Mouse (Mus musculus) bone marrow, adult 2 months (tissue): Measurements from ENCODE around the gene Lmtk3. TPM values are rescaled to one million over a fixed set of nuclear protein-coding genes. Genes with fewer than 3 reads are reported as not detected.

Source experiments
- H3K27ac ChIP-seq: fragments of 200-500 bp; 2 replicates; pipeline ENCODE4 v1.5.1; 2012; ENCODE audit warnings: low read depth, mild to moderate bottlenecking, control low read depth, inconsistent platforms, low read length; ENCODE audit not compliant: control insufficient read depth, poor library complexity, insufficient read depth
- H3K4me1 ChIP-seq: fragments of 200-500 bp; 2 replicates; pipeline ENCODE4 v1.6.1; 2011; ENCODE audit warnings: low read length; ENCODE audit not compliant: control insufficient read depth, insufficient read depth
- H3K4me3 ChIP-seq: fragments of 200-500 bp; replicated peaks from 2 replicates; pipeline ENCODE3; 2011; ENCODE audit warnings: mild to moderate bottlenecking, low read depth, low read length, control low read depth; ENCODE audit not compliant: control insufficient read depth
- CTCF ChIP-seq: fragments of 200-500 bp; IDR thresholded peaks from 2 replicates; pipeline ENCODE4 v1.5.1; 2011; ENCODE audit warnings: low read length, control low read depth; ENCODE audit not compliant: control insufficient read depth, insufficient read depth
- POLR2A ChIP-seq: fragments of 200-500 bp; IDR thresholded peaks from 2 replicates; pipeline ENCODE4 v1.6.1; 2011; ENCODE audit warnings: low read depth, mild to moderate bottlenecking, control low read depth, low read length, borderline replicate concordance; ENCODE audit not compliant: control insufficient read depth
- WGBS: fragments of 180-500 bp; shearing (Covaris S2); methylation state at CpG from one replicate; pipeline ENCODE4 v1.1.7; 2018; 5-methylcytosine and 5-hydroxymethylcytosine counted together
- polyA plus RNA-seq: library from polyadenylated mRNA; stranded (reverse); fragments of >200 nt; gene quantifications from 2 replicates; pipeline ENCODE4 v1.2.4, GENCODE M21; 2011; ENCODE audit warnings: low replicate concordance; ENCODE audit not compliant: missing spikeins, insufficient read depth, insufficient read length

Gene Lmtk3
- polyA plus RNA-seq, 1 experiment: not detected

DNA sequence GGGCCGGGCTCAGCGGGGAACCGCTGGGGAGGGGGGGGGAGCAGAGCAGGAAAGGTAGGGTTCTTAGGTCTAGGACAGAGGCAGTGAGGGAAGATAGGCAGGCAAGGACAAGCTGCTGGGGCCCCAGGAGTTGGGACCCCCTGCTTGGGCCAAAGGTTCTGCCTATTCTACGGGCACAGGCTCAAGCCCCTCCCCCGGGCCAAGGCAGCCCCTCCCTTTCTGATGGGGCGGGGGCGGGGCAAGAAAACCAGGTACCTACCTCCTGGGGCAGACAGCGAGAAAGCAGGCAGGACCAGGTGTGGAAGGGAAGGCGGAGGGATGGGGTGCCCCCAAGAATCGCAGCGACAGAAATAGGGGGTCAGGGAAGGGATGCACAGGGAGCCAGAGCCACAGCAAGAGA lies 24.9 kb downstream of the Lmtk3 start:
- WGBS: 85% methylated on average over 11 of the region's 11 CpGs
- TF ChIP-seq CTCF (no peak), POLR2A (no peak)
- Histone ChIP-seq H3K4me1 (no peaks in the 10 kb centered on the region), H3K27ac (no peak overlapping the region), H3K4me3 (no peak overlapping the region)

DNA sequence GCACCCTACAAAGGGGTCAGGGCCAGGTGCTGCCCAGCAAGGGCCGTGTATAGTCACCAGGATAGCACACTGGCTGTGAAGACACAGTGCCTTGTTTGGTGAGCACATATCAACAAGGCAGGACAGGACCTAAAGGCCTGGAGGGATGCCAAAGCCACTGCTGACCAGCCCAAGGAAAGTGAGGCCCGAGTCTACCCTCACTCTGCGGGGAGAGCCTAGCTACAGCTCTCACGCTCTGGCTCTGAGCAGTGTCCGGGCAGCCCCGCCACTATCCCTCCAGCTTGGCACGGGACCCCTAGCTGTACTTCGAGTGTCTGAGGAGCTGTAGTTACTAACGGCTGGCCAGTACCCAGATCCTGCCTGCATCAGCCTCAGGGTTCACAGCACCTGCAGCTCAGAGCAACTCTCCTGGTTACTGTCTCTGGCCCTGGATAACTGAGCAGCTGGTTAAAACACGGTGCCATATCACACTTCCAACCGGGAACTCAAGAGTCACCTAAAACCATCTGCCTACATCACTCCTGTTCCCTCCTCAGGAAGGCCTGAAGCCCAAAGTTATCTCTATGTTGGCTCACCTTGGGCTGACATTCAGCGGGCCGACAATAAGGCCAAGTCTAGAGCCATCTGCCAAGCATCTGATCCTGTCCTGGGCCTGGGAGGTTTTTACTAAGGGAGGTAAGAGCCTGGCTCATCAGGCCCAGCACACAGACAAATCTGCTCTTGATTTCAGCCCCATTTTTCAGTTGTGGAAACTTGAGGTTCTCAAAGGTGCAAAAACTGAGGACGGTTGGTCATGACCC lies 25.9 kb downstream of the Lmtk3 start:
- Histone ChIP-seq H3K4me3 (no peak overlapping the region), H3K27ac (no peak overlapping the region), H3K4me1 (no peaks in the 10 kb centered on the region)
- TF ChIP-seq CTCF: no peak
- TF ChIP-seq POLR2A: no peak
- WGBS: 88% methylated on average over 14 of the region's 14 CpGs

DNA sequence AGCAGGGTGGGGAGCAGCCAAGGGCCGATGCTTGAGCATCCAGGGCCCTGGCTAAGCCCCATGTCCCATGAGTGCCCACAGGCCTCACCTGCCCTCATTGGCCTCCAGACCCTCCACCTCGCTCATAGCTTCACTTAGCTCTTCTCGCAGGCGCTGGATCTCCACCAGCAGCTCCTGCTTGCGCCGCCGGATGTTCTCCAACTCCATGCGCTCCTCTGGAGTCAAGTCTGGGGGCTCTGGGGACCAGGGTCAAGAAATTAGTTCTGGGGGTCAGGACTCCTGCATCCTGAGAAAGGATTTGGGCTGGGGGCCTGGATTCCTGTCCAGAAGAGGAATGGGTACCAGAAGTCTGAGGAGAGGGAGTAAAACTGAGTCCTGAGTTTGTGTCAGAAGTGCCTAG lies 29.4 kb downstream of the Lmtk3 start:
- 93% methylated on average over 8 of the region's 8 CpGs for WGBS
- no peak overlapping the region for H3K4me3 ChIP-seq

DNA sequence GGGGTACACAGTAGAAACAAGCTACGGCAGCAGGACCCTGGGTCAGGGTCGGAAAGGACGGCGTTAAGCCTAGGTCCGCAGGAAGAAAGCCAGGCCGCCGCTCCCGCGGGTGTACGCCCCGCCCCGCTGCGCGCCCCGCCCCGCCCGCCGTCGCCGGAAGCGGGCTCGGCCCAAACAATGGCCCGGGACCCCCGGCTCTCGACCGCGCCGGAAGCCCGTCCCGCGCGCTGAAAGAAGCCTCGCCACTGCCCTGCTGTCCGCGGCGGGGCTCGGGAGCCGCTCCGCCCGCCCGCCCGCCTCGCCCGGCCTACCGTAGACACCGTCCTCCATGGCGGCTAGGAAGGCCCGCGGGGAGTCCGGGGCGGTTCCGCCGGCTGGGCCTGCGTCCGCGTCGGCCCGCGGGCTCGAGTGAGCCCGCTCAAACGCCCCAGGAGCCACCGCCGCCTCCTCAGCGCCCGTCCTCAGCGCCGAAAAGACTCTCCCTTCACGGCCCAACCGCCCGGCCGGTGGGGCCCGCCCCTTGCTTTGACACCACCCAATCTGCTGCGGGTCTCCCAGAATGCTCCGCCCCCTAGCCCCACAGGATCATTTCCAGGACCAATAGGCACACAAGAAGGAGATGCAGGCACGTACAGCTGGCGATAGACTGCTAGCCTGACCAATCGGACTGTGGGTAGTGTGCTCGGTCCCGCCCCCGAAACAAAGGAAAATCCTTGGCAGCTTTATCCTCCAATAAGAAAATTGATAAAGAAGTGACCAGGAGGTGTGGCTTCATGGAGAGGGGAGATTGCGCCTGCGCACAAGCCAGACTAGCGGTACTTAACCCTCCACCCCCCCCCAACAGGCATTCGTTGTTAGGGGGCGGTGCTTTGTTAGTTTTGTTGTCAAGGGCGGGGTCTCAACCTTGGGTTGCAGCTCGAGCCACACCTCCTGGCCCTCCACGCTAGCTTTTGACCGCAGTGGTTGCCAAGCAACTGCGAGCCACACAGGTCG lies 30.5 kb downstream of the Lmtk3 start, which contains the start of gene Cyth2:
TSS of gene Cyth2 (minus strand) at position 795 of the 993 bp plus-strand sequence.
- 1% methylated on average over 92 of the region's 92 CpGs for WGBS
- peak within 1 kb of the TSS; percentile 99 for H3K27ac ChIP-seq
- no peaks in the 10 kb centered on the region for H3K4me1 ChIP-seq
- peak within 1 kb of the TSS; percentile 87 for H3K4me3 ChIP-seq
- TF ChIP-seq POLR2A (peak; percentile 90), CTCF (no peak)

More for the DNA sequence above, 29.4 kb downstream of the Lmtk3 start:
- Histone ChIP-seq H3K4me1 (no peaks in the 10 kb centered on the region), H3K27ac (no peak overlapping the region)
- no peak for TF ChIP-seq POLR2A
- TF ChIP-seq CTCF: no peak

DNA sequence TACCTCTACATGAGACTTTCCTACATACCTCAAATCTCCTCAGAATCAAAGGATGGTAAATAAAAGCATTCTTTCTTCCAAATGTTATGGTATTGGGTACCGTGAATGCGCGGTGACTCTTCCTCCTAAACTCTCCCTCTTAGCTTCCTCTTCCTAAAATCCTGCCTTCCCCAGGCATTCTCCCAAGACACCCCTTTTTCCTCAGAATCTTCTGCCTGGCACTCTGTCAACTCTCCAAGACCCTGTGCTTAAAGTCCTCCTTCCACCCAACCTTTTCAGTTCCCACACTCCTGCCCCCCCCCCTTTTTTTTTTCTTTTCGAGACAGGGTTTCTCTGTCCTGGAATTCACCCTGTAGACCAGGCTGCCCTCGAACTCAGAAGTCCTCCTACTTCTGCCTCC lies 31.3 kb downstream of the Lmtk3 start:
- H3K4me3 ChIP-seq: peak overlapping the region; percentile 16
- no peak overlapping the region for H3K27ac ChIP-seq
- no peaks in the 10 kb centered on the region for H3K4me1 ChIP-seq
- 3% methylated on average over 5 of the region's 5 CpGs for WGBS
- TF ChIP-seq POLR2A: no peak
- no peak for TF ChIP-seq CTCF

DNA sequence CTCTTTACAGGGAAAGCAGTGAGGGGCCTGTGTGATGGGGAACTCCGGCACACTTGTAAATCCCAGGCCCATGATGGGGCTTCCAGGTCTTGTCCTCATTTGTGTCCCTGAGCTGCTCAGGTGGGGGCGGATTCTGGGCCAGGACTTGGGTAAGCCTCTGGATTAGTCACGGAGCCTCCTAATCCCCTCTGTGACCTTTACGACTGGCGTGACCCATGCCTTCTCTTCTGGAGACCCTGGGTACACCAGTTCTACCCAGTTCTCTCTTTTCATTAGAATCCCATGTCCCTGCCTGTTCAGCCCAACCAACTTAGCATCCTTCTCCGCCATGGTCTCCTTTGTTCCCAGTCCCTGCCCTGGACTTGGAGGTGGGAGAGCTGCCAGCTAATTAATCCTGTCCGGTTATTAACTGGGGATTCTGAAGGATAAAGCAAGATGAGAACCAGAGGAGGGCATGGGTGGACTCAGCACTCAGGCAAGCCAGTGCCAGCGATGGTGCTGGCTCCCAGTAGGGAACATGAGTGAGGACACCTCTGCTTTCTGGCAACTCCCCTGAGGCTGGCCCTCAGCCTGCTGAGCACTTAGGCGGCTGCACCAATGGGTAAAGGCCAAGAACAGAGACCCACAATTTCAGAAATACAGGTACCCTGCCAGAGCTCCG lies 31.9 kb downstream of the Lmtk3 start:
- Histone ChIP-seq H3K4me1 (no peaks in the 10 kb centered on the region), H3K27ac (no peak overlapping the region), H3K4me3 (no peak overlapping the region)
- TF ChIP-seq CTCF: no peak
- no peak for TF ChIP-seq POLR2A
- WGBS: 84% methylated on average over 10 of the region's 10 CpGs

DNA sequence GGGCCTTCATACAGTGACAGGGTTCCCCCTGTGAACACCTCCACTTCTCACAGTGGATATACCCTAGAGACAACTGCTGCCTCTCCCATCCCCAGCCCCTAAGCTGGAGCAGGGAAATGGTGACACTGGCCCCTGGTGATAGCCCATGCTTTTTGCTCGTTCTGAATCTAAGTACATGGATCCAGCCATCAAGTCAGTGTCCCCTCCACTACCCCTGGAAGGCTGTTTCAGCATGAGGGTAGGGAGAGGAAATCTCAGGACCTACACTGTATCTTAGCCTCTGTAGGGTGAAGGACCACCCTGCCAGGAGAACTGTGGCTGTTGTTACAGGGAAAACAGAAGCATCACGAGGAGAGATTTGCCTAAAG lies 32.4 kb downstream of the Lmtk3 start:
- no peak overlapping the region for H3K4me3 ChIP-seq
- TF ChIP-seq POLR2A (no peak), CTCF (no peak)
- H3K27ac ChIP-seq: no peak overlapping the region
- WGBS: 57% methylated on average over 2 of the region's 2 CpGs
- no peaks in the 10 kb centered on the region for H3K4me1 ChIP-seq

DNA sequence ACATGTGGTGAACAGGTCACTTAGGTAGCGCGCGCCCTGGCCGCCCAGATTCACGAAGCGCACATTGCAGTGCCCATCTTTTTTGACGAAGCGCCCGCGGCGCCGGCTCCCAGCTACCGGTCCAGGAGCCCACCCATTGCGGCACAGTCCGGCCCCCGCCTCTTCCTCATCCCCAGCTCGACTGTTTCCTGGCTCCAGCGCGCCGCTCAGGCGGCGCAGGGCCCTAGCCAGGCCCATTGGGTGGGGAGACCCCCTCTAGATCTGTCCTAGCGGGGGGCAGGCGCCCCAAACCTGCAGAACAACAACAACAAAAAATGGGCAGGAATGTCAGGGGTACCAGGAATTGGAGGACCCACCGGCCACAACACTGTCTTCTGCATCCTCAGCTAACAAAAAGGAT lies 36.3 kb downstream of the Lmtk3 start:
- H3K4me3 ChIP-seq: no peak overlapping the region
- WGBS: 12% methylated on average over 25 of the region's 25 CpGs
- TF ChIP-seq POLR2A (no peak), CTCF (no peak)

More for the DNA sequence above, 36.3 kb downstream of the Lmtk3 start:
- H3K4me1 ChIP-seq: no peaks in the 10 kb centered on the region
- no peak overlapping the region for H3K27ac ChIP-seq
